Mouse (Mus musculus) kidney, postnatal 4 days (tissue): Measurements from ENCODE around the gene Tbc1d21.

ENCODE experiments used
- DNase-seq, 2 experiments: peaks; one replicate each; pipeline ENCODE4 v3.0.0; 2021; ENCODE audit warnings: mixed read lengths in 2 of 2

Gene Tbc1d21

DNA sequence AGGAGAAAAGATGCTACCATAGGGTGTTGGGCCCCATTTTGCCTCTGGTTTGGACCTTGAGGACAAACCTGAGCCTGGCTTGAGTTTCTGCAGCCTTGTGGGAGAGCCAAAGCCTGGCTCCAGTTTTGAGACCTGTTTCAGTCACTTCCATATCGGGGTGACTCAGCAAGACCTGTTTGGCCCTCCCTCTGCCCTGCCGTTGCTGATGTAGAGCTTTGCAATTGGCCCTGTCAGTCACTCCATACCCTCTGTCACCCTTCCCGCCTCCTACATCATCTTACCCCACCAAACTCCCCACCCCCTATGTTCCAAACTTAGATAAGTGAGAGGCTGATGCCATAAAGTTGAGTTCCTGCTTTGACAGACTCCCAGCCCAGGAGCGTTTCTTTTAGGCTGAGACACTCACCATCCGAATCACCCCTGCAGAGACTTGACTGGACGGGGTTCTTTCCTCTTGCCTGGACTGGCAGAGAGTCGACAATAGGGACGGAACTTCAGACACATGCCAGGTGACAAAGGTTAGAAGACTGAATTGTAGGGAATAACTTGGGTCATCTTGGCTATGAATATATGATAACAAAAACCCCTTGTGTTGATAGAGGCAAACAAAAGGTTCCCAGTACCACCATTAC, 33.5 kb downstream of the Tbc1d21 start:
- DNase-seq, result no peak

- DNase-seq, result no peak
Observed at GRCm38 (mm10) chr9:58331276-58331675, 39.0 kb downstream of the Tbc1d21 start.

GRCm38 (mm10) chr9:58330293-58330692, 40.0 kb downstream of the Tbc1d21 start:
- peak; percentile 73 to 79 for DNase-seq

GRCm38 (mm10) chr9:58327382-58327781, 42.9 kb downstream of the Tbc1d21 start:
- no peak for DNase-seq

- no peak for DNase-seq
Observed at GRCm38 (mm10) chr9:58326477-58327180, 43.6 kb downstream of the Tbc1d21 start.

- peak in 1 of 2 experiments; percentile 16 for DNase-seq
Observed at GRCm38 (mm10) chr9:58321681-58322080, 48.6 kb downstream of the Tbc1d21 start.

- no peak for DNase-seq
Observed at GRCm38 (mm10) chr9:58318317-58318716, 51.9 kb downstream of the Tbc1d21 start.

- DNase-seq, result no peak
Observed at GRCm38 (mm10) chr9:58317381-58317780, 52.9 kb downstream of the Tbc1d21 start.

GRCm38 (mm10) chr9:58316784-58317183, 53.5 kb downstream of the Tbc1d21 start:
- peak in 1 of 2 experiments; percentile 13 for DNase-seq

- no peak for DNase-seq
Observed at GRCm38 (mm10) chr9:58315850-58316249, 54.4 kb downstream of the Tbc1d21 start.

- DNase-seq, result peak in 1 of 2 experiments; percentile 37
Observed at GRCm38 (mm10) chr9:58314682-58315360, 55.4 kb downstream of the Tbc1d21 start.

- peak; percentile 79 to 88 for DNase-seq
Observed at GRCm38 (mm10) chr9:58312944-58313359, 57.3 kb downstream of the Tbc1d21 start, which contains the start of gene Loxl1. Gene Loxl1, minus strand, starts transcription at chr9:58313186.

- peak; percentile 78 to 85 for DNase-seq
Observed at GRCm38 (mm10) chr9:58312196-58312943, 57.9 kb downstream of the Tbc1d21 start.

DNA sequence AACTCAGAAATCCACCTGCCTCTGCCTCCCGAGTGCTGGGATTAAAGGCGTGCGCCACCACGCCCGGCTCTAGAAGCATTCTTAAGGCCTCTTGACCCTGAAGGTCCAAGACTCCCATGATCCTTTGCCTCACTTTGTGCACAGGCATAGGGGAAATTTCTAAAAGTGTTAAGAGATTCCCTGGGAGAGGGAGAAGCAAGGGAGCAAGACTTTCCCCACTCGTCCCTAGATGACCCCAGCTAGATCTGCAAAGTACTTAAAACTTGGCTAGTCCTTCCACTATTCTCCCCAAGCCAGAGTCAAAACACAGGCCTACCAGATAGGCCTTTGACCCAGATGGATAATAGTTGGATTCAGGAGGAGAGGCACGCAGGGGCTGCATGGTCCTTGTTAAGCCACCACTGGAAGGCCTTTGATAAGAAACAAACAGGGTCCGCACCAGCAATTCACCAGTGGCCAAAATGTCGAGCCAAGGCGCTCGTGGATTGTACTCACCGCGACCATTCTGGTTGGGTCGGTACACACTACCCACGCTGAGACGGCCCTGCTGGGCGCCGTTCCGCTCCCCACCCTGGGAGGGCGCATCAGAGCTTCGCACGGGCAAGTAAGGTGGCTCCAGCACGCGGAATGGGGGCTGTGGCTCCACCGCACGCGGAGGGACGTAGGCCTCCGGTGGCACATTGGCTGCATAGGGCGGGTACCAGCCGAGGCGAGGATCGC, 58.9 kb downstream of the Tbc1d21 start:
- DNase-seq, result peak; percentile 71 to 77

- peak; percentile 63 to 72 for DNase-seq
Observed at GRCm38 (mm10) chr9:58310043-58310660, 60.1 kb downstream of the Tbc1d21 start.
